Mouse (Mus musculus) bone marrow macrophage, adult 2 months (primary cell): ENCODE measurements around the gene Khdrbs1. TPM values are rescaled to one million over a fixed set of nuclear protein-coding genes. Genes with fewer than 3 reads are reported as not detected.
"Not testable (repeated sequence)": the region's sequence is repeated elsewhere in the genome, so short reads cannot be mapped to it uniquely, and the experiment has no call there.

Source experiments
- H3K27ac ChIP-seq: 2 replicates; pipeline ENCODE4 v1.5.1; 2012; ENCODE audit warnings: low read depth, low read length; ENCODE audit not compliant: insufficient read depth
- H3K4me1 ChIP-seq: 2 replicates; pipeline ENCODE4 v1.6.1; 2012; ENCODE audit warnings: low read length; ENCODE audit not compliant: control insufficient read depth, insufficient read depth
- H3K4me3 ChIP-seq: 2 replicates; pipeline ENCODE4 v1.5.1; 2012; ENCODE audit warnings: mild to moderate bottlenecking, low read length, moderate library complexity; ENCODE audit not compliant: insufficient read depth
- CTCF ChIP-seq: IDR thresholded peaks from 2 replicates; pipeline ENCODE4 v1.5.1; 2012; ENCODE audit warnings: low read depth, mild to moderate bottlenecking, low read length, moderate library complexity
- POLR2A ChIP-seq: IDR thresholded peaks from 2 replicates; pipeline ENCODE4 v1.6.1; 2012; ENCODE audit warnings: mild to moderate bottlenecking, low read depth, low read length, borderline replicate concordance
- polyA plus RNA-seq: library from polyadenylated mRNA; stranded (reverse); fragments of >200 nt; gene quantifications from 2 replicates; pipeline ENCODE4 v1.2.4, GENCODE M21; 2012; ENCODE audit not compliant: missing spikeins, insufficient read depth, insufficient read length

The Khdrbs1 gene
- polyA plus RNA-seq, 1 experiment = 67.1 TPM

DNA sequence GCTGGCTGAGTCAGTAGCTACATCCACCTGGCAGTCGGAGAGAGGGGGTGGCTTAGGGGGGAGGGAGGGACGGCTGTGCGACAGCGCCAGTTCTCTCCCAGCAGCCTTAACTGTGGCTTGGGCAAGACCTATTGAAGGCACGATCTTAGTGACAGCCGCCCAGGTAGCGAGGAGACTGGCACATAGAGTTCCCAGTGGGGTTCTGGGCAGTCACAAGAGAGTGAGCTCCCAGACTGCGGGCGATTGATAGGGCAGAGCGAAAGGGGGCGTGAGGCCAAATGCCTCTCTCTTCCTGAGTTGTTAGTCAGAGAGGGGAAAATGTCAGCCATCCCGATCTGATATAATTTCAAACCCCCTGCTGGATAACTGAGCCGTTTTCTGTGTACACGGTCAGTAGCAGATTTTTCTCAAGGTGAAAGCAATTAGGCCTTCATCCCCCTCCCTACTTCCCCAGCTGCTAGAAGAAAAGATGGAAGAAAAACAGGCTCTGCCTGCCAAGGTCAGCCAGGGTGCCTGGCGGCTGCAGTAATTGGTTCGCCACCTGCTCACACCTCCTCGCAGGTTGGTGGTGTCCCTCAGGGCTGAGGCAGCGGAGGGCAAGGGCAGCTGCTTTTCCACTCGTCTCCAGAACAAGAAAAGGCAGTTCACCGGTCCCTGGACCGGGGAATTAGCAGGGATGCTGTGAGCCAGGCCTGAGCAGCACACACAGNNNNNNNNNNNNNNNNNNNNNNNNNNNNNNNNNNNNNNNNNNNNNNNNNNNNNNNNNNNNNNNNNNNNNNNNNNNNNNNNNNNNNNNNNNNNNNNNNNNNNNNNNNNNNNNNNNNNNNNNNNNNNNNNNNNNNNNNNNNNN is 29.8 kb upstream of the Khdrbs1 start:
- TF ChIP-seq POLR2A (no peak), CTCF (no peak)
- H3K27ac ChIP-seq = no peak overlapping the region
- H3K4me1 ChIP-seq = peaks cover 16% of the 10 kb centered on the region
- H3K4me3 ChIP-seq = no peak overlapping the region

DNA sequence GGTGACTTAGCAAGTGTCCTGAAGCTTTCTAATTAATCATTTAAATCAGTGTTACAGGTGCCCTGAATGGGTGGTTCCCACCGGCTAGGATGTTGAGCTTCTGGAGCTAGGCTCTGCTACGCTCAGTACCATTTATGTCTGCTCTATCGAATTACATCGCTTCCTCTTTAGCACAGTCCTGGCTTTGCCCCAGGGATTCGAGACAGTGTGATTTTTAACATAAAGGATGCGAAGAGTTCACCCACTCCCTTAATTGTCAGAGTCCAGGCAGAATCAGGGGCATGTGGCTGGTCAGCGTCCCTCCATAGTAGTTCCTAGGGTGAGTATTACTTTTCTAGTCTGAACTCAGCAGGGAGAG is 29.2 kb upstream of the Khdrbs1 start:
- Histone ChIP-seq H3K4me3 (no peak overlapping the region), H3K27ac (no peak overlapping the region), H3K4me1 (peaks cover 16% of the 10 kb centered on the region)
- TF ChIP-seq CTCF = no peak
- TF ChIP-seq POLR2A = no peak

- TF ChIP-seq CTCF (no peak), POLR2A (no peak)
- Histone ChIP-seq H3K4me3 (no peak overlapping the region), H3K27ac (no peak overlapping the region), H3K4me1 (peaks cover 16% of the 10 kb centered on the region)
Observed at GRCm38 (mm10) chr4:129770600-129770999, 28.5 kb upstream of the Khdrbs1 start.

- H3K4me1 ChIP-seq, H3K27ac ChIP-seq, H3K4me3 ChIP-seq: not testable (repeated sequence)
Observed at GRCm38 (mm10) chr4:129768742-129769141, 26.6 kb upstream of the Khdrbs1 start.

- no peak overlapping the region for H3K4me3 ChIP-seq
- no peak overlapping the region for H3K27ac ChIP-seq
- no peak for TF ChIP-seq CTCF
- no peak for TF ChIP-seq POLR2A
- H3K4me1 ChIP-seq = peaks cover 9% of the 10 kb centered on the region
Observed at GRCm38 (mm10) chr4:129767782-129768181, 25.7 kb upstream of the Khdrbs1 start.

DNA sequence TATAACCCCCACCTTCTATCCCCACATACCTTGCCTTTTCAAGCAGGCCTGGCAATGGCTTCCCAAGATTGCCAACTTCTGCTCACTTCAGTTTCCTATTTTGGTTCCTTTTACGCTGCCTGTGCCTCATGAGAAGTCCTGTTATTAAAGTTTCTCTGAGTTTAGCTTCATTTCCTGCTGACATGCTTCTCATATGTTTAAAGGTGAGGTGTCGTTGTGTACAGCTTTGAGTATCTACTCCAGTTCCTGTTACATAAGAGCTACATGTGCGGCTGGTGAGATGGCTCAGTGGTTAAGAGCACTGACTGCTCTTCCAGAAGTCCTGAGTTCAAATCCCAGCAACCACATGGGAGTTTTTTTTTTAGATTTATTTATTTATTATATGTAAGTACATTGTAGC is 23.2 kb upstream of the Khdrbs1 start:
- Histone ChIP-seq H3K27ac (no peak overlapping the region), H3K4me3 (no peak overlapping the region), H3K4me1 (peaks cover 5% of the 10 kb centered on the region)
- no peak for TF ChIP-seq POLR2A
- TF ChIP-seq CTCF = no peak

DNA sequence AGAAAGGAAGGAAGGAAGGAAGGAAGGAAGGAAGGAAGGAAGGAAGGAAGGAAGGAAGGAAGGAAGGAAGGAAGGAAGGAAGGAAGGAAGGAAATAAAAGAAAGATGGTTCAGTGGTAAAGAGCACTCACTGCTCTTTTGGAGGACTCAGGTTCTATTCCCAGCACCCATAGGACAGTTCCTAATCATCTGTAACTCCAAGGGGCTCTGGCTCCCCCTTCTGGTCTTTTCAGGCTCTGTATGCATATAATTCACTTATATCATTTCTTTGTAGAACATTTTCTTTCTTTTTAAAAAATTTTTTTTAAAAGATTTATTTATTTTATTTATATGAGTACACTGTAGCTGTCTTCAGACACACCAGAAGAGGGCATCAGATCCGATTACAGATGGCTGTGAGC is 20.4 kb upstream of the Khdrbs1 start:
- not testable (repeated sequence) for H3K27ac ChIP-seq, H3K4me3 ChIP-seq, H3K4me1 ChIP-seq

DNA sequence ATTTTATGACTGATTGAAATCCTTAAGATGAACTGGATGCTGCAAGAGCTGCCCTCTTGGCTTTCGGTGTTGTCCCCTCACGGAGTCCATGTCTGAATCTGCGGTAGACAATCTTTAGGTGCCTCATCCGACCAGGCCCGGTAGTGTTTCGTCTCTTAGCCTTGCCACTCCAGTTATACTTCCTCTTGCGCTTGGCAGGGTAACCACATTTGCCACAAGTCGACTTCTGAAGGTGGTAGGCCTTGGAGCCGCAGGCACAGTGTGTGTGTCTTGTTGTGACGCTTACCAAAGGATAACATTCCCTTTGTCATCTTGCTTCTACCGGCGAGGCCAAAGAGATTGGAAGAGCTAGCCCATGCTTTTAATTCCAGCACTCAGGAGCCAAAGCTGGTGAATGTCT is 19.5 kb upstream of the Khdrbs1 start:
- H3K27ac ChIP-seq = no peak overlapping the region
- no peaks in the 10 kb centered on the region for H3K4me1 ChIP-seq
- no peak overlapping the region for H3K4me3 ChIP-seq
- TF ChIP-seq CTCF (no peak), POLR2A (no peak)

GRCm38 (mm10) chr4:129755455-129755854 is 13.4 kb upstream of the Khdrbs1 start:
- Histone ChIP-seq H3K4me1 (peaks cover 3% of the 10 kb centered on the region), H3K4me3 (no peak overlapping the region), H3K27ac (no peak overlapping the region)
- TF ChIP-seq CTCF (no peak), POLR2A (no peak)

- TF ChIP-seq CTCF = no peak
- no peak for TF ChIP-seq POLR2A
- H3K4me3 ChIP-seq = no peak overlapping the region
- H3K27ac ChIP-seq = no peak overlapping the region
- H3K4me1 ChIP-seq = peaks cover 3% of the 10 kb centered on the region
Observed at GRCm38 (mm10) chr4:129754742-129755141, 12.6 kb upstream of the Khdrbs1 start.

- no peak for TF ChIP-seq CTCF
- TF ChIP-seq POLR2A = no peak
- peaks cover 10% of the 10 kb centered on the region for H3K4me1 ChIP-seq
- H3K4me3 ChIP-seq = no peak overlapping the region
- H3K27ac ChIP-seq = no peak overlapping the region
Observed at GRCm38 (mm10) chr4:129750430-129750829, 8.3 kb upstream of the Khdrbs1 start.
